Mouse (Mus musculus) hindbrain, postnatal 0 days (tissue): ENCODE results near the gene Dnah7c. TPM values are rescaled to one million over a fixed set of nuclear protein-coding genes. Genes with fewer than 3 reads are reported as not detected.
"Not testable (repeated sequence)": the region's sequence is repeated elsewhere in the genome, so short reads cannot be mapped to it uniquely, and the experiment has no call there.

ENCODE experiments used
- ATAC-seq: fragments of 200-750 bp; cut with Nextera tagmentation; 2 replicates; pipeline ENCODE4 v1.8.0; 2017; ENCODE audit warnings: mild to moderate bottlenecking, moderate TSS enrichment, moderate library complexity
- DNase-seq: peaks from one replicate; pipeline ENCODE4 v3.0.0-alpha.2; 2015; ENCODE audit warnings: low spot score
- H3K27ac ChIP-seq: fragments of 300-500 bp; sonication (generic); 2 replicates; pipeline ENCODE4 v1.5.1; 2014; ENCODE audit warnings: mild to moderate bottlenecking
- H3K27me3 ChIP-seq: fragments of 300-500 bp; sonication (generic); 2 replicates; pipeline ENCODE4 v1.6.1; 2014; ENCODE audit warnings: low read length, mixed read lengths; ENCODE audit not compliant: insufficient read depth
- H3K36me3 ChIP-seq: fragments of 300-500 bp; sonication (generic); 2 replicates; pipeline ENCODE4 v1.6.1; 2014; ENCODE audit warnings: low read length, mixed read lengths; ENCODE audit not compliant: insufficient read depth
- H3K4me1 ChIP-seq: fragments of 300-500 bp; sonication (generic); 2 replicates; pipeline ENCODE4 v1.6.1; 2014; ENCODE audit warnings: antibody characterized with exemption, low read length, mixed read lengths; ENCODE audit not compliant: insufficient read depth
- H3K4me2 ChIP-seq: fragments of 300-500 bp; sonication (generic); 2 replicates; pipeline ENCODE4 v1.6.1; 2014; ENCODE audit warnings: low read depth, mild to moderate bottlenecking, low read length, moderate library complexity, mixed read lengths
- H3K4me3 ChIP-seq: fragments of 300-500 bp; sonication (generic); 2 replicates; pipeline ENCODE4 v1.5.1; 2014; ENCODE audit warnings: low read length
- H3K9ac ChIP-seq: fragments of 300-500 bp; sonication (generic); replicated peaks from 2 replicates; pipeline ENCODE4 v1.6.1; 2014; ENCODE audit warnings: mild to moderate bottlenecking, low read length, moderate library complexity, mixed read lengths
- H3K9me3 ChIP-seq: fragments of 300-500 bp; sonication (generic); 2 replicates; pipeline ENCODE4 v1.6.1; 2016; ENCODE audit warnings: low read length, mixed read lengths
- CTCF ChIP-seq: IDR thresholded peaks from 2 replicates; pipeline ENCODE4 v1.5.1; 2016; ENCODE audit warnings: antibody characterized with exemption, control low read depth, low read depth
- WGBS: fragments of 180-500 bp; shearing (Covaris S2); extraction: QIAGEN DNeasy Blood & Tissue Kit; methylation state at CpG from one replicate; pipeline ENCODE4 v1.1.7; 2014; 5-methylcytosine and 5-hydroxymethylcytosine counted together
- polyA plus RNA-seq: library from polyadenylated mRNA; unstranded; fragments of >200 nt; fragmentation: Nextera tagmentation; extraction: Ambion mirVana; gene quantifications from 2 replicates; pipeline ENCODE4 v1.2.1, GENCODE M21; 2015
- total RNA-seq: library from RNA; depleted of rRNA; stranded (reverse); fragments of >200 nt; gene quantifications from 2 replicates; pipeline ENCODE4 v1.2.3, GENCODE M21; 2014; rRNA removed

Dnah7c gene
- total RNA-seq (0.22 and 0.52 TPM in 2 replicates), polyA plus RNA-seq (0.11 and 0.18 TPM in 2 replicates)

GRCm38 (mm10) chr1:46425137-46425925 lies at the start of gene Dnah7c:
TSS of gene Dnah7c (plus strand) at chr1:46425592.
- Histone ChIP-seq H3K27ac (no peak within 1 kb of the TSS), H3K27me3 (no peaks in the 10 kb centered on the region), H3K9ac (peak within 1 kb of the TSS; percentile 45; the same call in 1 of the 2 replicates), H3K4me3 (peak within 1 kb of the TSS; percentile 47), H3K4me2 (peak within 1 kb of the TSS; percentile 83), H3K36me3 (no peaks in the 10 kb centered on the region), H3K4me1 (no peaks in the 10 kb centered on the region), H3K9me3 (no peaks in the 10 kb centered on the region)
- peak; percentile 72 for DNase-seq
- WGBS = 9% methylated on average over 30 of the region's 30 CpGs
- TF ChIP-seq CTCF = peak; percentile 57
- peak; percentile 90 for ATAC-seq

GRCm38 (mm10) chr1:46380641-46381040 lies 44.8 kb upstream of the Dnah7c start:
- H3K27me3 ChIP-seq, H3K9ac ChIP-seq, DNase-seq, H3K4me3 ChIP-seq, ATAC-seq, H3K27ac ChIP-seq, H3K9me3 ChIP-seq, H3K4me1 ChIP-seq, H3K36me3 ChIP-seq, H3K4me2 ChIP-seq: not testable (repeated sequence)
- 88% methylated on average over 3 of the region's 3 CpGs for WGBS

GRCm38 (mm10) chr1:46394681-46395297 lies 30.6 kb upstream of the Dnah7c start:
- H3K9ac ChIP-seq, H3K27me3 ChIP-seq, H3K36me3 ChIP-seq, H3K4me1 ChIP-seq, ATAC-seq, H3K27ac ChIP-seq, H3K4me2 ChIP-seq, H3K9me3 ChIP-seq, H3K4me3 ChIP-seq, DNase-seq: not testable (repeated sequence)
- 39% methylated on average over 3 of the region's 4 CpGs for WGBS

- no peak for DNase-seq
- 82% methylated on average over 6 of the region's 6 CpGs for WGBS
- Histone ChIP-seq H3K9me3 (no peaks in the 10 kb centered on the region), H3K27me3 (no peaks in the 10 kb centered on the region), H3K4me2 (no peak overlapping the region), H3K36me3 (no peaks in the 10 kb centered on the region), H3K27ac (no peak overlapping the region), H3K9ac (no peak overlapping the region), H3K4me3 (no peak overlapping the region), H3K4me1 (no peaks in the 10 kb centered on the region)
- no peak for ATAC-seq
- no peak for TF ChIP-seq CTCF
Observed at GRCm38 (mm10) chr1:46408324-46409115, 16.9 kb upstream of the Dnah7c start.

GRCm38 (mm10) chr1:46414798-46415197 lies 10.6 kb upstream of the Dnah7c start:
- H3K27ac ChIP-seq, H3K9ac ChIP-seq, H3K4me2 ChIP-seq, H3K27me3 ChIP-seq, DNase-seq, ATAC-seq, H3K36me3 ChIP-seq, H3K4me1 ChIP-seq, H3K9me3 ChIP-seq, H3K4me3 ChIP-seq: not testable (repeated sequence)
- WGBS = 88% methylated on average over 7 of the region's 7 CpGs

GRCm38 (mm10) chr1:46416946-46417345 lies 8.4 kb upstream of the Dnah7c start:
- H3K9me3 ChIP-seq, H3K4me2 ChIP-seq, H3K27me3 ChIP-seq, H3K4me1 ChIP-seq, ATAC-seq, H3K36me3 ChIP-seq, H3K27ac ChIP-seq, H3K9ac ChIP-seq, H3K4me3 ChIP-seq: not testable (repeated sequence)
- peak; percentile 59 for TF ChIP-seq CTCF
- WGBS = 25% methylated on average over 3 of the region's 3 CpGs
- peak; percentile 66 for DNase-seq

GRCm38 (mm10) chr1:46418966-46419365 lies 6.4 kb upstream of the Dnah7c start:
- DNase-seq, H3K36me3 ChIP-seq, H3K27ac ChIP-seq, H3K4me3 ChIP-seq, H3K4me1 ChIP-seq, H3K27me3 ChIP-seq, H3K4me2 ChIP-seq, H3K9ac ChIP-seq, H3K9me3 ChIP-seq: not testable (repeated sequence)
- WGBS = 24% methylated on average over 3 of the region's 4 CpGs
- ATAC-seq = peak; percentile 64
